ENCODE assay signal across 19 mouse cellular contexts in genomic region chr4:56831998-56832397, GRCm38 (mm10). TPM values are rescaled to one million over a fixed set of nuclear protein-coding genes. Genes with fewer than 3 reads are reported as not detected.
A peak's percentile ranks its signal among the peaks of the same experiment; 100 is the strongest.
DNase-seq lines count a peak whose midpoint lies in the region; ATAC-seq and TF ChIP-seq lines count a peak whose summit lies in the region.
"Had no signal": no experiment of that assay in that cellular context is flagged by ENCODE, and none has a peak within 500 bp of the region (broad histone marks: within the 10 kb centered on the region; RNA-seq: fewer than 3 reads in every experiment).

No protein-coding gene starts in this region.

- TF ChIP-seq CTCF in kidney, adult 2 months (conservative IDR thresholded peaks at IDR 0.05; ENCODE audit: insufficient read depth, insufficient read length, low read depth, low read length): no peak
- TF ChIP-seq CTCF in testis, adult 2 months (IDR thresholded peaks at IDR 0.05; ENCODE audit: control insufficient read depth, insufficient read depth, insufficient replicate concordance, low read depth, low read length): no peak

- H3K27ac ChIP-seq in heart, embryonic 10.5 days: peak overlapping the region; percentile 10; the same call in 1 of the 2 replicates
- H3K27ac ChIP-seq in kidney, adult 2 months (ENCODE audit: insufficient read depth, low read depth, low read length): peak overlapping the region; percentile 41
- no peak overlapping the region for H3K27ac ChIP-seq in kidney, embryonic 14.5 days (ENCODE audit: low read depth, low read length)
- H3K27ac ChIP-seq in testis, adult 2 months (ENCODE audit: control insufficient read depth, insufficient read depth, low read depth, low read length): peak overlapping the region; percentile 39
- H3K27ac ChIP-seq in hindbrain, embryonic 12.5 days: no peak overlapping the region
- H3K27ac ChIP-seq: intestine, embryonic 15.5 days; left cerebral cortex, adult 2 months; limb, embryonic 15.5 days; liver, embryonic 14.5 days; midbrain, embryonic 10.5 days; neural tube, embryonic 13.5 days had no signal

- no peak for TF ChIP-seq POLR2A in kidney, adult 2 months (IDR thresholded peaks at IDR 0.05; ENCODE audit: low read depth, low read length)
- no peak for TF ChIP-seq POLR2A in testis, adult 2 months (IDR thresholded peaks at IDR 0.05; ENCODE audit: control insufficient read depth, low read depth, low read length)

- no peak for ATAC-seq in kidney, embryonic 14.5 days (ENCODE audit: low FRiP score, low TSS enrichment)
- ATAC-seq in hindbrain, embryonic 12.5 days (ENCODE audit: low FRiP score): no peak
- ATAC-seq: forebrain, embryonic 14.5 days; hindbrain, embryonic 16.5 days; intestine, embryonic 15.5 days; midbrain, embryonic 16.5 days had no signal

- no peak overlapping the region for H3K4me2 ChIP-seq in kidney, embryonic 14.5 days (replicated peaks; ENCODE audit: low read depth, low read length)
- no peak overlapping the region for H3K4me2 ChIP-seq in hindbrain, embryonic 12.5 days (replicated peaks)
- H3K4me2 ChIP-seq: intestine, embryonic 15.5 days; limb, embryonic 15.5 days; neural tube, embryonic 13.5 days had no signal

- H3K9me3 ChIP-seq in heart, embryonic 10.5 days: no peaks in the 10 kb centered on the region
- no peaks in the 10 kb centered on the region for H3K9me3 ChIP-seq in kidney, embryonic 14.5 days (ENCODE audit: control insufficient read depth, low read length)
- H3K9me3 ChIP-seq in hindbrain, embryonic 12.5 days (replicated peaks): no peaks in the 10 kb centered on the region
- H3K9me3 ChIP-seq: intestine, embryonic 15.5 days; limb, embryonic 15.5 days; midbrain, embryonic 10.5 days; neural tube, embryonic 13.5 days had no signal

- peaks cover 11% of the 10 kb centered on the region; the same call in 1 of the 2 replicates for H3K4me1 ChIP-seq in heart, embryonic 10.5 days
- peaks cover 14% of the 10 kb centered on the region for H3K4me1 ChIP-seq in kidney, adult 2 months (ENCODE audit: control insufficient read depth, insufficient read depth, low read length)
- H3K4me1 ChIP-seq in kidney, embryonic 14.5 days (ENCODE audit: control insufficient read depth, insufficient read depth, low read length): peaks cover 10% of the 10 kb centered on the region; the same call in 1 of the 2 replicates
- H3K4me1 ChIP-seq in testis, adult 2 months (ENCODE audit: control insufficient read depth, insufficient read depth, low read length): peaks cover 4% of the 10 kb centered on the region; the same call in 1 of the 2 replicates
- no peaks in the 10 kb centered on the region for H3K4me1 ChIP-seq in hindbrain, embryonic 12.5 days
- H3K4me1 ChIP-seq: intestine, embryonic 15.5 days had no signal

- no peak for DNase-seq in heart, embryonic 10.5 days (ENCODE audit: low spot score)
- DNase-seq in heart, adult 18-20 months: no peak
- peak; percentile 54 for DNase-seq in kidney, adult 2 months
- DNase-seq in testis, postnatal 10 days (ENCODE audit: low spot score): no peak
- DNase-seq: cerebellum, adult 9-10 months; left cerebral cortex, postnatal 4 days had no signal

- no peak overlapping the region for H3K4me3 ChIP-seq in heart, embryonic 10.5 days
- H3K4me3 ChIP-seq in kidney, adult 2 months (ENCODE audit: insufficient read depth, low read depth, low read length): no peak overlapping the region
- no peak overlapping the region for H3K4me3 ChIP-seq in kidney, embryonic 14.5 days (ENCODE audit: low read length)
- no peak overlapping the region for H3K4me3 ChIP-seq in testis, adult 2 months (ENCODE audit: control insufficient read depth, low read depth, low read length)
- no peak overlapping the region for H3K4me3 ChIP-seq in hindbrain, embryonic 12.5 days
- H3K4me3 ChIP-seq: intestine, embryonic 15.5 days; left cerebral cortex, adult 2 months; limb, embryonic 15.5 days; midbrain, embryonic 10.5 days; myocyte; neural tube, embryonic 13.5 days had no signal

- 71% methylated on average over 7 of the region's 7 CpGs for whole genome bisulfite sequencing in heart, embryonic 10.5 days
- 32% methylated on average over 7 of the region's 7 CpGs for WGBS in kidney, adult 2 months
- WGBS in kidney, embryonic 14.5 days: 61% methylated on average over 7 of the region's 7 CpGs
- WGBS in hindbrain, embryonic 12.5 days: 84% methylated on average over 7 of the region's 7 CpGs

- H3K36me3 ChIP-seq in heart, embryonic 10.5 days: peaks cover 40% of the 10 kb centered on the region
- no peaks in the 10 kb centered on the region; the same call in 1 of the 2 replicates for H3K36me3 ChIP-seq in kidney, adult 2 months (ENCODE audit: control insufficient read depth, insufficient read depth, low read length)
- H3K36me3 ChIP-seq in kidney, embryonic 14.5 days (ENCODE audit: control insufficient read depth, insufficient read depth, low read length): peaks cover 20% of the 10 kb centered on the region; the same call in 1 of the 2 replicates
- no peaks in the 10 kb centered on the region for H3K36me3 ChIP-seq in testis, adult 2 months (ENCODE audit: control insufficient read depth, insufficient read depth, low read length)
- H3K36me3 ChIP-seq in hindbrain, embryonic 12.5 days: peaks cover 61% of the 10 kb centered on the region

- no peaks in the 10 kb centered on the region for H3K27me3 ChIP-seq in heart, embryonic 10.5 days (ENCODE audit: insufficient read depth, poor library complexity, severe bottlenecking)
- no peaks in the 10 kb centered on the region for H3K27me3 ChIP-seq in kidney, adult 2 months (replicated peaks; ENCODE audit: control insufficient read depth, insufficient read depth, low read length)
- H3K27me3 ChIP-seq in kidney, embryonic 14.5 days (ENCODE audit: control insufficient read depth, insufficient read depth, low read length): no peaks in the 10 kb centered on the region
- H3K27me3 ChIP-seq in testis, adult 2 months (ENCODE audit: control insufficient read depth, insufficient read depth, low read length): no peaks in the 10 kb centered on the region
- no peaks in the 10 kb centered on the region for H3K27me3 ChIP-seq in hindbrain, embryonic 12.5 days
- H3K27me3 ChIP-seq: intestine, embryonic 15.5 days; limb, embryonic 15.5 days; neural tube, embryonic 13.5 days had no signal

- no peak overlapping the region for H3K9ac ChIP-seq in kidney, embryonic 14.5 days (ENCODE audit: low read depth, low read length)
- no peak overlapping the region for H3K9ac ChIP-seq in hindbrain, embryonic 12.5 days
- H3K9ac ChIP-seq: intestine, embryonic 15.5 days; limb, embryonic 15.5 days; liver, embryonic 14.5 days; neural tube, embryonic 13.5 days had no signal

RNA-seq across cellular contexts. Expression of gene Fam206a, which starts 29.9 kb away (rescaled TPM):
- polyA plus RNA-seq in heart, embryonic 10.5 days (2016; fragmentation: Nextera tagmentation; extraction: Ambion mirVana): 15.7 and 19.5 TPM in 2 replicates
- total RNA-seq in heart, adult 18-20 months (2021): 1 to 10 TPM; 1.8 to 1.9 TPM
- polyA plus RNA-seq in kidney, adult 2 months (2012; rRNA removed): 3.2 and 4.3 TPM in 2 replicates
- 14.6 and 27.1 TPM in 2 replicates for polyA plus RNA-seq in kidney, embryonic 14.5 days (2014; fragmentation: Nextera tagmentation; extraction: Ambion mirVana)
- polyA plus RNA-seq in testis, adult 2 months (2012; rRNA removed): 13.5 and 14.0 TPM in 2 replicates
- 22.2 and 24.1 TPM in 2 replicates for polyA plus RNA-seq in hindbrain, embryonic 12.5 days (2016; fragmentation: Nextera tagmentation; extraction: Ambion mirVana)

RNA-seq across cellular contexts. Expression of gene Elp1, which starts 29.9 kb away (rescaled TPM):
- 56.2 and 56.3 TPM in 2 replicates for polyA plus RNA-seq in heart, embryonic 10.5 days (2016; fragmentation: Nextera tagmentation; extraction: Ambion mirVana)
- 10 to 100 TPM; 19.7 to 22.1 TPM for total RNA-seq in heart, adult 18-20 months (2021)
- polyA plus RNA-seq in kidney, adult 2 months (2012; rRNA removed): 10.2 and 11.1 TPM in 2 replicates
- 51.1 and 72.9 TPM in 2 replicates for polyA plus RNA-seq in kidney, embryonic 14.5 days (2014; fragmentation: Nextera tagmentation; extraction: Ambion mirVana)
- polyA plus RNA-seq in testis, adult 2 months (2012; rRNA removed): 7.7 and 7.8 TPM in 2 replicates
- polyA plus RNA-seq in hindbrain, embryonic 12.5 days (2016; fragmentation: Nextera tagmentation; extraction: Ambion mirVana): 73.9 and 84.9 TPM in 2 replicates

RNA-seq across cellular contexts. Expression of gene Ctnnal1, which starts 33.0 kb away (rescaled TPM):
- polyA plus RNA-seq in heart, embryonic 10.5 days (2016; fragmentation: Nextera tagmentation; extraction: Ambion mirVana): 18.2 and 23.2 TPM in 2 replicates
- total RNA-seq in heart, adult 18-20 months (2021): 10 to 100 TPM; 24.8 to 37.8 TPM
- 14.3 and 14.4 TPM in 2 replicates for polyA plus RNA-seq in kidney, adult 2 months (2012; rRNA removed)
- 24.5 and 44.8 TPM in 2 replicates for polyA plus RNA-seq in kidney, embryonic 14.5 days (2014; fragmentation: Nextera tagmentation; extraction: Ambion mirVana)
- polyA plus RNA-seq in testis, adult 2 months (2012; rRNA removed): 7.0 and 7.3 TPM in 2 replicates
- 23.4 and 23.7 TPM in 2 replicates for polyA plus RNA-seq in hindbrain, embryonic 12.5 days (2016; fragmentation: Nextera tagmentation; extraction: Ambion mirVana)

Comparison
In these comparisons a context has a peak if more than half of its experiments do, and no peak if none do; other contexts are left out.
1. H3K27ac ChIP-seq: peak in heart, embryonic 10.5 days (single experiment), kidney, adult 2 months (single experiment) and testis, adult 2 months (single experiment); none in kidney, embryonic 14.5 days (single experiment) and hindbrain, embryonic 12.5 days (single experiment).